Mouse (Mus musculus): ENCODE results near the gene Ap1m2.

DNA sequence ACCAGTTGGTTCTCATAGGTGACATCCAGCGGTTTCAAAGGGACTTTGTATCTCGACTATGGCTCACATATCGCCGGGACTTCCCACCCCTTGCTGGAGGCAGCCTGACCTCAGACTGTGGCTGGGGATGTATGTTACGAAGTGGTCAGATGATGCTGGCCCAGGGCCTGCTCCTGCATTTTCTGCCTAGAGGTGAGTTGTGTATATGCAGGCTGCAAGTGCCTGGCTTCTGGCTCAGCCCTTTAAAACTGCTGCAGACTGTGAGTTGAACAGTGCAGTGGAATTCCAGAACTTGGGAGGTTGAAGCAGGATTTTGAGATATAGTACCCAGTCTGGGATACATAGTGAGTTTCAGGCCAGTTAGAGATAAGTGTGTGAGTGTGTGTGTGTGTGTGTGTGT lies 45.2 kb downstream of the Ap1m2 start:
- TF ChIP-seq CTCF (IDR thresholded peaks at IDR 0.05) (no peak), EP300 (IDR thresholded peaks at IDR 0.05) (no peak)
